Mouse (Mus musculus) monocyte, adult 2 months (primary cell): ENCODE measurements around the gene Ttll12.

Source experiments
- DNase-seq, 2 experiments: peaks; one replicate each; pipeline ENCODE4 v3.0.0; 2022; ENCODE audit warnings: low spot score in 2 of 2, low read depth in 1 of 2

The Ttll12 gene

GRCm38 (mm10) chr15:83593702-83594512, 1.1 kb downstream of the Ttll12 start:
- no peak for DNase-seq

DNA sequence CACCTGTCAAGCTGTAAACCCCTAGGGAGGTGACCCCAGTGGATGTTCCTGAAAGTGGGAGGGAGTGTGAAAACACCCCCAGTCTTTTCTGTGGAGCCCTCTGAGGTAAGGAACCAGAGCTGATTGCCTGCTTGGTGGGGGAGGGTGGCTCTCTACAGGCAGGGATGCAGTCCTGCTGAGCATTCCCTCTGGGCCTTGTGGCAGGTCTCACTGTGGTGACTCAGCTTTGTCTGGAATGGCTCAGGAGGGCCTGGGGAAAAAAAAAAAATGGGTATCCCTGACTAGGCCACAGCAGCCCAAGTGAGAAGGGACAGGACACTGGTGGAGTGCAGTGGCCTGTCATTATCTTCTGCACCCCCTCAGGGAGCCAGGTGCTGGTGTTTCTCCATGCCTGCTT, 1.8 kb downstream of the Ttll12 start:
- no peak for DNase-seq

- DNase-seq: no peak
Observed at GRCm38 (mm10) chr15:83592260-83593188, 2.4 kb downstream of the Ttll12 start.

DNA sequence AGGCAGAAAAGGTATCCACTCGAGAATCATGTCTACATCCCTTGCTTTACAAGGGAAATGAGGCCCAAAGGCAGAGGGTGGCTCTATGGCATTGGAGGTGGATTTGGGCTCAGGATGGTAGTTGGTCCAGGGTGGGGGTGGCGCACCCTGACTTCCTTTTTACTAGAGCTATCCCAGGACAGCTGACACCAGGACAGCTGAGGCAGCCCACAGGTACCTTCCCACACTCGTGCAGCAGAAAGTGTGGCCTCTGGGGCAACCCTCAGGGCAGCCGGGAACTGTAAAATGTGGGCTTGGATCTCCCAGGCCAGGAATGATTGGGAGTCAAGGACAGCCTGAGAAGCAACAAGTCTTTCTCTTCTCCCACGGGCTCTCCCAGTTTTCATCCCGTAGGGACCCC, 3.2 kb downstream of the Ttll12 start:
- no peak for DNase-seq

DNA sequence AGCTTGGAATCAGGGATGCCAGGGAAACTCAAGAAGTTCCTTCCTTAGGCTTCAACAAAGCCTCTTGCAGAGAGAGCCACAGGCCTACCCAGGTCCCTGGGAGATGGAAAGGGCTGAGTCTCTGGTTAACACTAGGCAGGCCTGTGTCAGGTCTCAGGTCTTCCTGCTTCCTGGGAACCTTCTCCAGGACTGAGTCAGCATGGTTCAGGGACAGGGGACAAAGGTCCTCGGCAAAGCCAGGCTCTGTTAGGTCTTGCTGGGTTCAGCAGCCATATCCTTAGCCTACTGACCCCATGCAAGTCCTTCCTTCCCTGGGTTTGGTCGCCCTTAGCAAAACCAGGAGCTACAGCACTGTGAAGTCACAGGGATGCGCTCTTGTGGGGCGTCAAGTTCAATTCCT, 4.1 kb downstream of the Ttll12 start:
- no peak for DNase-seq

DNA sequence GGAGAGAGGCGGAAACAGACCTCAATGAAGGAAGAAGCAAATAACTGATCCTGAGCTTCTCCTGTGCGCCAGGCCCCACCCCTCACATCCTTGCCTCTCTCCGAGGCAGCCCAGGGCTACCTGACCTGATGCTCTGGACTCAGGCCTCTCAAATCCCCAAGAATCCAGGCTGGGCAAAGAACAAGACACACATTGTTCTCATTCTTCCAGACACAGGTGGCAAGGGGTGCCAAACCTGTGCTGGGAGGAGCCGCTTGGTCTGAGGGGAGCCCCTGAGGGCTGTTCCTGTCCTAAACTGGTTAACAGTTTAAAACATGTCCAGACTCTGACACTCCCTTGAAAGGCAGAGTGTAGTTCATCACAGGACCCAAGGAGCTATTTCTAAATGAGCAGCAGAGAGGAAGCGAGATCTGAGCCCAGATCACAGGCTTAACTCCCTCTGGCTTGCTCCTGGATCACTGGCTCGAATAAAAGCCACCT, 10.2 kb downstream of the Ttll12 start:
- no peak for DNase-seq

DNA sequence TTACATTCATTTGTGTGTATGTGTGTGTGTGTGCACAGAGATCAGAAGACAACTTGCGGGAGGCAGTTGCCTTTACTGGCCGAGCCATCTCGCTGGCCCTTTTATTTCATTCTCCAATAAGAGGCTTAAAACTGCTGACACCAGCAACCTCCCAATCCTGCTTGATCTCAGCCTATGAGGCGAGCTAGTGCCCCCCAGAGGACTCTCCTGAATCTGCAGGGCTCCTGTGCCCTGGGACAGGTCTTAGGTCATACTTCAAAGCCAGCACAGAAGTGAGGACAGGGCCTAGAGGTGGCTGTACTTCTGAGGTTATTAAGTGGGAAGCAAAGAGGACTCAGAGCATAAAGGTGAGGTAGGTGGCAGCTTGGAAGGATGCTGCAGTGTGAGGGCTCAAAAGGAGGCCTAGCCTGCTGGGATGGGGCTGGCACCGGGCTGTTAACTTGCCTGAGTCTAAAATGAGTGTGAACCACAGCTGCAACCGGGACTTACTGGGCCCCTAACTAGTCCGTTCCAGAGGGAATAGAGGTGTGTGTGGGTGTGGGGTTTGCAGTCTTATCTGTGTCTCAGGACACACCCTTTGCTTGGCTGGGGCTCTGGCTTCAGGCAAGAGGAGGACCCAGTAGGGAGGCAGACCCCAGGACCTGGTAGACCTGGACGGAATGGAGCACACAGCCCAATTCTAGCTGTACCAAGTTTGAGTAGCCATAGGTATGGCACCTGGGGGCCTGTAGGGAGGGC, 11.4 kb downstream of the Ttll12 start:
- no peak for DNase-seq

DNA sequence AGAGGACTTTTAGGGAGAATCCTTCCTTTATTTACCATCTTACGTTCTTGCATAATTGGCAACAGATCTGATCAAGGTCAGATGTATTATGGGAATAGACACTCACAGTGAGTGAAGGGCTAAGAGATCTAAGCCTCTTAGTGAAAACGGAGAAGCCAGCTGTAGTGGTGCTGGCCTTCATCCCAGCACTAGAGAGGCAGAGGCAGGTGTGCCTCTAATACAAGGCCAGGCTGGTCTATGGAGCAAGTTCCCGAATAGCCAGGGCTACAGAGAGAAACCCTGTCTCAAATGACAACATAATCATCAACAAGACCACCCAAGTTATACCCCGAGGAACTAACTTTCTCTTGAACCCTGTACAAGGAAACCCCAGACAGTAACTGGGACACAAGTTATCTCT, 12.0 kb downstream of the Ttll12 start:
- DNase-seq: no peak

DNA sequence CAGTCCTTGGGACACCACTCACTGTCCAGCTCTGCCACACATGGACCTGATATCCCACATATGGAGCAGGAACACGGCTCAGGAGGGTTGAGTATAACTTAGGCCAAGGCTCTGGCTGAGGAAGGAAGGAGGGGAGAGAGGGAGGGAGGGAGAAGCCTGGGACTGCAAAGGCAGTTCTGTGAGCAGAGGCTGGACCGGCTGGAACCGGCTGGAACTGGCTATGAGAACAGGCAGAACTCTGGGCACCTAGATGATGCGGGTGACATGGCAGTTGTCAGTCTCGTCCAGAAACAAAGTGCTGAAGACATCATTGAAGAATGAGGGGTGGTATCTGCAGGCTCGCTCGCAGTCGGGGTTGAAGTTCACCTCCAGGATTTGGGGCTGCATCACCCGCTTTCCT, 18.3 kb downstream of the Ttll12 start:
- no peak for DNase-seq

DNA sequence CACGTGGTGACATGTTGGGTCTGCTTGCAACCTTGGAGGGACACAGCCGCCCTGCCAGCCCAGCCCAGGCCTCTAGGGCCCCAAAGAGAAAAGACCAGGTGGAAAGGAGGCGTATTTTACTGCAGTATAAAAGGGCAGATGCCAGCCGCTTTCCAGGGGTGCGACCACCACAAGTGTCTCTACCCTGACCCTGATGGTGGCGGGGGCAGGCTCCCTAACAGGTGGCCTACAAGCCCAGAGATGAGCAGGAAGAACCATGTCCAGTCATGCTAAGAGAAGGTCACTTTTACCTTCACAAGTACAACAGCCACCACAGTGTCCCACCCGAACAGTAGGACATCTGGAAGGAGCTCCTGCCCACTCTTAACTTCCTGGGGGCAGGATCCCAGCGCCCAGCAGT, 19.4 kb downstream of the Ttll12 start:
- no peak for DNase-seq

GRCm38 (mm10) chr15:83574731-83575351, 20.1 kb downstream of the Ttll12 start:
- DNase-seq: no peak

GRCm38 (mm10) chr15:83573606-83574005, 21.4 kb downstream of the Ttll12 start:
- DNase-seq: no peak

DNA sequence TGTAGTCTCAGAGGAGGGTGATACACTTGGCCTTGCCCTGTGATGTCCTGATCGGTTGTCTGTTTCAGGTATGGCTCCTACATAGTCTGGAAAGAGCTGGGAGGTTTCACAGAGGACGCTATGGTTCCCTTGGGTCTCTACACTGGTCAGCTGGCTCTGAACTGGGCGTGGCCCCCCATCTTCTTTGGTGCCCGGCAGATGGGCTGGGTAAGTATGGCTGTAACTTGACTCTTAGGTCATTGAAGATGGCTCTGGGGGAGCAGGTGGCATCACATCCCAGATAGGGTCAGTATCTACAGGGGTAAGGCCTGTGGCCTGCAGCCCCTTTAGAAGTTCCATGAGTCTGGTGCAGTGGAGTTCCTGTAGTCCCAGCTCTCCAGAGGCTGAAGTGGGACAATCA, 22.8 kb downstream of the Ttll12 start:
- no peak for DNase-seq

GRCm38 (mm10) chr15:83571636-83572035, 23.3 kb downstream of the Ttll12 start:
- no peak for DNase-seq

GRCm38 (mm10) chr15:83570641-83571040, 24.3 kb downstream of the Ttll12 start:
- no peak for DNase-seq

DNA sequence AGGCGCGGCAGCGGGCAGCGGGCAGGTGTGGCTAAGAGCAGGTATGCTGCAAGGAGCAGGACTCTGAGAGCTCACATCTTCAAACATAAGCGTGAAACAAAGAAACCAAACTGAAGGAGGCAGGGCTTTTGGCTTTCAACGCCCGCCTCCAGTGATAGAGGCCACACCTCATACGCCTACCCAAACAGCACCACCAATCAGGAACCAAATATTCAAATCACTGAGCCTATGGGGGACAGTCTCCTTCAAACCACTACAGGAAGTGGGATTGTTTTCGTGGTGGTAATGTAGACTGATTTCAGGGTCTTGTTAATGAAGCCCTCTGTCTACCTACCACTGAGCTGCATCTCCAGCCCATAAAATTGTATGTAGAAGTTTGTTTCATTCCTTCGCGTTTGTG, 25.3 kb downstream of the Ttll12 start:
- DNase-seq: no peak

GRCm38 (mm10) chr15:83568544-83568943, 26.4 kb downstream of the Ttll12 start:
- DNase-seq: no peak

DNA sequence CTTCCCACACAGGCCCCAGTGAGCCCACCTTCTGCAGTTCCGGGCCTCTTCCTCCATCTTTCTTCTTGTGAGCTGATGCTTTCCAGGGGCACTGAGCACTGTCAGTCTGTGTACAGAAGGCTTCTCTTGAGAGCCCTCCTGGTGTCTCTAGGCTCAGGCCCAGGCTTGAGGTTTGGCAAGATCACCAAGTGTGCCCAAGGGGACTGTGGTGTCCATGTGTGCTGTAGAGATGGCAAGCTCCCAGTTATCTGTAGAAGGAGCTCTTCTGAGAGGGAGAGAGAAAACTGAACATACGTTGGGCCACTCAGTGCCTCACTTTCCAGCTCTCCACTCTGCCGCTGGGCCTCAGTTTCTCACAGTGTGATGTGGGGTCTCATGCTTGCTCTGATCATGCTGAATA, 27.2 kb downstream of the Ttll12 start:
- no peak for DNase-seq

GRCm38 (mm10) chr15:83566006-83566405, 29.0 kb downstream of the Ttll12 start:
- no peak for DNase-seq

DNA sequence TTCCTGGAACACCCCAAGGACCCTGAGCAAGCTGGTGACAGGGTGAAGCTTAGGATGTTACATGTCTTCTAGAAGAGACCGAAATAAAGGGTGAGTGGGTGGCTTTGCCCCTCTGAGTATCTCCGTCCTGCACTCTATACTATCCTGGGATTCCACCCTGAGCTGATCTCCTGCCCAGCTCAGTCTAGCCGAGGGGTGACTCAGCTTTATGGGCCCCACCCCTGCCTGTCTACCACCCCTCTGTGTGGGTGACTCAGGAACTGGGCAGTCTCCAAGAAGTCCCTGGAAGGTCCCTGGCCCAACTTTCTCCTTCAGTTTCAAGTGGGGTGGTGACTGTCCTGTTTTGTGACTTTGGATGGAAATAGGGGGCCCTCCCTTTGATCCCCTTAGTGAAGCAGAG, 29.5 kb downstream of the Ttll12 start:
- no peak for DNase-seq
